Mouse (Mus musculus) ES-E14 (cell line): Measurements from ENCODE around the gene Ldhc. TPM values are rescaled to one million over a fixed set of nuclear protein-coding genes. Genes with fewer than 3 reads are reported as not detected.

Experiments
- DNase-seq: peaks from one replicate; pipeline ENCODE4 v3.0.0-alpha.2; 2013; ENCODE audit warnings: low read depth, low spot score
- H3K27ac ChIP-seq: 2 replicates; pipeline ENCODE4 v1.5.1; 2012; ENCODE audit warnings: low read depth, mild to moderate bottlenecking, low read length, moderate library complexity, mixed read lengths; ENCODE audit not compliant: poor library complexity, insufficient read depth, severe bottlenecking
- H3K36me3 ChIP-seq: 2 replicates; pipeline ENCODE4 v1.6.1; 2012; ENCODE audit warnings: mild to moderate bottlenecking, low read length, moderate library complexity, mixed read lengths; ENCODE audit not compliant: control insufficient read depth, poor library complexity, insufficient read depth, severe bottlenecking
- H3K4me1 ChIP-seq, 2 experiments: fragments of 150-350 bp in 1 of 2; sonication (generic) in 1 of 2; 2 replicates each; pipeline ENCODE4 v1.6.1; 2012; ENCODE audit warnings: low read length in 2 of 2, mild to moderate bottlenecking in 1 of 2, mixed read lengths in 1 of 2; ENCODE audit not compliant: control insufficient read depth in 2 of 2, insufficient read depth in 2 of 2, poor library complexity in 1 of 2
- H3K4me3 ChIP-seq, 2 experiments: fragments of 150-350 bp in 1 of 2; sonication (generic) in 1 of 2; 2 replicates each; pipeline ENCODE4 v1.5.1; 2012; ENCODE audit warnings: low read length in 2 of 2, low read depth in 1 of 2, mild to moderate bottlenecking in 1 of 2, mixed read lengths in 1 of 2; ENCODE audit not compliant: insufficient read depth in 1 of 2, poor library complexity in 1 of 2, severe bottlenecking in 1 of 2
- H3K9ac ChIP-seq: 2 replicates; pipeline ENCODE4 v1.6.1; 2012; ENCODE audit warnings: low read depth, mild to moderate bottlenecking, low read length, mixed read lengths; ENCODE audit not compliant: poor library complexity, insufficient read depth, severe bottlenecking
- H3K9me3 ChIP-seq: fragments of 150-350 bp; sonication (generic); 2 replicates; pipeline ENCODE4 v1.6.1; 2012; ENCODE audit warnings: low read depth, mild to moderate bottlenecking, low read length; ENCODE audit not compliant: control insufficient read depth, insufficient read depth
- CHD2 ChIP-seq: IDR thresholded peaks from 2 replicates; pipeline ENCODE4 v1.6.1; 2014; ENCODE audit warnings: mild to moderate bottlenecking, low read depth, low read length, inconsistent platforms
- HCFC1 ChIP-seq: IDR thresholded peaks from 2 replicates; pipeline ENCODE4 v1.6.1; 2012; ENCODE audit warnings: low read length, inconsistent platforms, borderline replicate concordance; ENCODE audit not compliant: insufficient read depth
- MAFK ChIP-seq: IDR thresholded peaks from 2 replicates; pipeline ENCODE4 v1.6.1; 2014; ENCODE audit warnings: mild to moderate bottlenecking, low read depth, low read length, inconsistent platforms; ENCODE audit not compliant: insufficient read depth
- ZC3H11A ChIP-seq: IDR thresholded peaks from 2 replicates; pipeline ENCODE4 v1.6.1; 2012; ENCODE audit warnings: low read depth, mild to moderate bottlenecking, inconsistent platforms, low read length, borderline replicate concordance
- ZNF384 ChIP-seq: IDR thresholded peaks from 2 replicates; pipeline ENCODE4 v1.6.1; 2012; ENCODE audit warnings: low read depth, low read length, inconsistent platforms
- in situ Hi-C, 2 experiments: fragments of 600-800 bp; cut with MboI; formaldehyde crosslinking; loops; one replicate each; pipeline ENCODE4 v1.15.1; 2025; ENCODE audit warnings: low sequenced_read_pairs in 2 of 2, inconsistent platforms in 1 of 2; ENCODE audit not compliant: unreplicated experiment in 2 of 2
- total RNA-seq: library from RNA; depleted of rRNA; stranded (reverse); fragments of 300-350 nt; gene quantifications from 2 replicates; pipeline ENCODE4 v1.2.3, GENCODE M21; 2012; rRNA removed

Ldhc gene
- total RNA-seq, 1 experiment: 3.4 TPM

DNA sequence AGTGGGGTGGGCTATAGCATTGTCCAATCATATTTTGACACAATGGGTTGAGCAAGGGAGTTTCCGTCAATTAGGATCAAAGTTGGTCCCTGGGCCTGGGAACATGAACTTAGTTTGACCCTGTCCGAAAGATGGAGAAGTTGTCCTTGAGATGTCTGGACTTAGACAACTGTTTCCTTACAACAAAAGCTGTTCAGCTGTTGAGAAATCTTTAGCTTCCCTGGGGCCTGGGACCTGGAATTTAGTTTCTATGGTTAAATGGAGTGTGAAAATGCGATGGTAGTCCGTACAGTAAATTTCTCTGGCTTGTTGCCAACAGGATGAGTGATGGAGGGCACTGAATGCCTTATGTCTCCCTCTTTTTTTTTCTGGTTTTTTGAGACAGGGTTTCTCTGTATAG lies 61.1 kb downstream of the Ldhc start:
- no peak for TF ChIP-seq HCFC1
- no peak for TF ChIP-seq ZC3H11A
- TF ChIP-seq MAFK: no peak
- TF ChIP-seq CHD2: no peak
- TF ChIP-seq ZNF384: no peak
- Histone ChIP-seq H3K36me3 (peaks cover 2% of the 10 kb centered on the region; the same call in 1 of the 2 replicates), H3K9me3 (no peaks in the 10 kb centered on the region), H3K27ac (no peak overlapping the region), H3K9ac (no peak overlapping the region), H3K4me1 (peaks cover 0 to 6% of the 10 kb centered on the region in 2 experiments; a peak in 1 of 4 replicates), H3K4me3 (no peak overlapping the region)
- no peak for DNase-seq
- in situ Hi-C loops: no loop called here

Other genes starting within 250 kb of the Ldhc start
- gene Sergef, start 221.4 kb upstream of the Ldhc start, total RNA-seq: 5.4 and 5.7 TPM in 2 replicates
- gene Tph1, start 188.7 kb upstream of the Ldhc start, total RNA-seq: 0.32 and 3.6 TPM in 2 replicates
- 15.2 and 15.6 TPM in 2 replicates for gene Saal1, start 150.5 kb upstream of the Ldhc start, total RNA-seq
- 0.54 and 0.79 TPM in 2 replicates for gene Saa3, start 145.5 kb upstream of the Ldhc start, total RNA-seq
- gene Saa4, start 128.6 kb upstream of the Ldhc start, total RNA-seq: not detected in 2 replicates
- gene Saa1, start 118.2 kb upstream of the Ldhc start, total RNA-seq: not detected in 2 replicates
- not detected in 2 replicates for gene Saa2, start 109.4 kb upstream of the Ldhc start, total RNA-seq
- gene Hps5, start 65.1 kb upstream of the Ldhc start, total RNA-seq: 17.4 and 18.0 TPM in 2 replicates
- gene Gtf2h1, start 65.1 kb upstream of the Ldhc start, total RNA-seq: 57.5 and 71.7 TPM in 2 replicates
- 621 and 827 TPM in 2 replicates for gene Ldha, start 19.7 kb upstream of the Ldhc start, total RNA-seq
- 44.9 and 54.3 TPM in 2 replicates for gene Tsg101, start 58.8 kb downstream of the Ldhc start, total RNA-seq
- gene Uevld, start 97.3 kb downstream of the Ldhc start, total RNA-seq: 6.6 and 10.3 TPM in 2 replicates
- not detected in 2 replicates for gene Gm9999, start 122.4 kb downstream of the Ldhc start, total RNA-seq
- gene Spty2d1, start 147.2 kb downstream of the Ldhc start, total RNA-seq: 7.1 and 10.6 TPM in 2 replicates
- gene Tmem86a, start 189.4 kb downstream of the Ldhc start, total RNA-seq: 1.1 and 2.1 TPM in 2 replicates